Mouse (Mus musculus) heart, embryonic 16.5 days (tissue): ENCODE measurements at regions not wholly inside any gene's neighbourhood (a gene's known extent, or its start where the extent isn't known, plus 50 kb on each side); places are given as distances from the start of the nearest gene placed in this dataset.

ENCODE experiments used
- ATAC-seq: fragments of 200-750 bp; cut with Nextera tagmentation; replicated peaks from 2 replicates; pipeline ENCODE4 v1.8.0; 2017; ENCODE audit warnings: moderate number of reproducible peaks; ENCODE audit not compliant: insufficient read depth, low FRiP score; ENCODE audit errors: extremely low read depth
- H3K27ac ChIP-seq: fragments of 300-500 bp; sonication (generic); 2 replicates; pipeline ENCODE4 v1.5.1; 2014; ENCODE audit warnings: mild to moderate bottlenecking, low read length, control low read depth, moderate library complexity
- H3K27me3 ChIP-seq: fragments of 300-500 bp; sonication (generic); 2 replicates; pipeline ENCODE4 v1.6.1; 2014; ENCODE audit warnings: low read length, mixed read lengths; ENCODE audit not compliant: control insufficient read depth, insufficient read depth
- H3K36me3 ChIP-seq: fragments of 300-500 bp; sonication (generic); 2 replicates; pipeline ENCODE4 v1.6.1; 2014; ENCODE audit not compliant: control insufficient read depth, insufficient read depth
- H3K4me1 ChIP-seq: fragments of 300-500 bp; sonication (generic); 2 replicates; pipeline ENCODE4 v1.6.1; 2014; ENCODE audit warnings: low read length, mixed read lengths; ENCODE audit not compliant: control insufficient read depth, insufficient read depth
- H3K4me2 ChIP-seq: fragments of 300-500 bp; sonication (generic); 2 replicates; pipeline ENCODE4 v1.6.1; 2014; ENCODE audit warnings: low read depth, mild to moderate bottlenecking, control low read depth, low read length
- H3K4me3 ChIP-seq: fragments of 300-500 bp; sonication (generic); 2 replicates; pipeline ENCODE4 v1.5.1; 2014; ENCODE audit warnings: mild to moderate bottlenecking, control low read depth, low read length
- H3K9ac ChIP-seq: fragments of 300-500 bp; sonication (generic); 2 replicates; pipeline ENCODE4 v1.6.1; 2014; ENCODE audit warnings: low read length, control low read depth
- H3K9me3 ChIP-seq: fragments of 300-500 bp; sonication (generic); replicated peaks from 2 replicates; pipeline ENCODE4 v1.6.1; 2016; ENCODE audit warnings: low read length; ENCODE audit not compliant: control insufficient read depth
- WGBS: fragments of 180-500 bp; shearing (Covaris S2); extraction: QIAGEN DNeasy Blood & Tissue Kit; methylation state at CpG from one replicate; pipeline ENCODE4 v1.1.7; 2014; 5-methylcytosine and 5-hydroxymethylcytosine counted together

- 71% methylated on average over 18 of the region's 18 CpGs for WGBS
- no peaks in the 10 kb centered on the region for H3K9me3 ChIP-seq
Measured at GRCm38 (mm10) chr13:44535441-44535840, 193.8 kb upstream of the Jarid2 start.

GRCm38 (mm10) chr13:44538238-44538637 lies 191.0 kb upstream of the Jarid2 start:
- Histone ChIP-seq H3K27ac (no peak overlapping the region), H3K27me3 (no peaks in the 10 kb centered on the region), H3K4me3 (no peak overlapping the region), H3K36me3 (no peaks in the 10 kb centered on the region), H3K9ac (no peak overlapping the region), H3K9me3 (no peaks in the 10 kb centered on the region), H3K4me1 (no peaks in the 10 kb centered on the region), H3K4me2 (no peak overlapping the region)
- ATAC-seq: no peak
- WGBS: 90% methylated on average over 7 of the region's 7 CpGs

More at GRCm38 (mm10) chr13:44535441-44535840, 193.8 kb upstream of the Jarid2 start:
- Histone ChIP-seq H3K4me1 (no peaks in the 10 kb centered on the region), H3K9ac (no peak overlapping the region), H3K27me3 (no peaks in the 10 kb centered on the region), H3K36me3 (no peaks in the 10 kb centered on the region), H3K4me3 (no peak overlapping the region), H3K27ac (no peak overlapping the region), H3K4me2 (no peak overlapping the region)
- no peak for ATAC-seq

DNA sequence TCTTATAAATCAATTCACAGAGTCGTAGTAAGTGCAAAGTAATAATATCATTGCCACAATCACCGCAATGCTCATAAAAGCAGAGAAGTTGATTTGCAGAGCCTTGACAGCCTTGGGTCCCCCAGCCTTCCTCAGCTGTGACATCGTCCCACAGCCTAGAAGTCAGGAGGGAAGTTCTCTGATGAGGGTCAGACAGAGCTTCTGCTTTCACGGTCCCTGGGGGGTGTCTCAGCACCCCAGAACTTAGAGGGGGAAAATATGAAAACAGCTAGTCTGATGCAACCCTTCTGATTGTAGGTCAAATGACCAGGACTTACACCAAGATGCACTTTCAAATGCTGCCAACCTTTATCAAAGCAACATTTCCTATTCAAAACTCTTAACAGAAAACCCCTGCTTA lies 188.9 kb upstream of the Jarid2 start:
- ATAC-seq: no peak
- Histone ChIP-seq H3K36me3 (no peaks in the 10 kb centered on the region), H3K9me3 (no peaks in the 10 kb centered on the region), H3K4me3 (no peak overlapping the region), H3K9ac (no peak overlapping the region), H3K4me2 (no peak overlapping the region), H3K27ac (no peak overlapping the region), H3K27me3 (no peaks in the 10 kb centered on the region), H3K4me1 (peaks cover 11% of the 10 kb centered on the region)
- 82% methylated on average over 4 of the region's 4 CpGs for WGBS

DNA sequence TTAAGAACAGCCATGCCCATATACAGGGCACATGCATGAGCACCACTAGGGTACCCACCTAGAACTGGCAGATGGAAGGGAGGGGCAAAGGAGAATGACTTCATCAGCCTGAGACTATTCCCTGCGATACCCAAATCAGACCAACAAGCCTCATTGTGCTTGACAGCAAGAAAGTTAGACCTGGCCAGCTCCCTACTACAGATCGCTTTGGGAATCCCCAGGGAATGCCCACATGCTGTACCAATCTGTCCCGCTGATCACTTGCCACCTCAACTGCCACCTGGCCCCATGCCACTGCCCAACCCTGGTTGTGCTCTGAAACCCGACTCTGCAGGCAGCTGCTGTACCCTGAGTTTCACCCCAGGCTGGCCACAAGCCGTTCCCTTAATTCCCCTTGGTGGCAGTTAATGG lies 188.0 kb upstream of the Jarid2 start:
- H3K9me3 ChIP-seq: no peaks in the 10 kb centered on the region
- H3K4me2 ChIP-seq: no peak overlapping the region
- no peaks in the 10 kb centered on the region for H3K27me3 ChIP-seq
- 61% methylated on average over 5 of the region's 5 CpGs for WGBS
- no peak overlapping the region for H3K27ac ChIP-seq
- H3K4me3 ChIP-seq: no peak overlapping the region
- H3K36me3 ChIP-seq: no peaks in the 10 kb centered on the region
- H3K4me1 ChIP-seq: peaks cover 11% of the 10 kb centered on the region
- no peak for ATAC-seq
- no peak overlapping the region for H3K9ac ChIP-seq

GRCm38 (mm10) chr13:44544786-44545185 lies 184.5 kb upstream of the Jarid2 start:
- Histone ChIP-seq H3K4me1 (peaks cover 11% of the 10 kb centered on the region), H3K9ac (no peak overlapping the region), H3K27me3 (no peaks in the 10 kb centered on the region), H3K9me3 (no peaks in the 10 kb centered on the region), H3K4me3 (no peak overlapping the region), H3K27ac (peak overlapping the region; percentile 64), H3K4me2 (peak overlapping the region; percentile 37), H3K36me3 (no peaks in the 10 kb centered on the region)
- peak; percentile 52 for ATAC-seq
- 33% methylated on average over 9 of the region's 9 CpGs for whole genome bisulfite sequencing

- no peaks in the 10 kb centered on the region for H3K36me3 ChIP-seq
- no peak overlapping the region for H3K4me2 ChIP-seq
- H3K4me3 ChIP-seq: no peak overlapping the region
- no peaks in the 10 kb centered on the region for H3K9me3 ChIP-seq
- H3K9ac ChIP-seq: no peak overlapping the region
- ATAC-seq: no peak
- no peak overlapping the region for H3K27ac ChIP-seq
- H3K4me1 ChIP-seq: peaks cover 11% of the 10 kb centered on the region
- H3K27me3 ChIP-seq: no peaks in the 10 kb centered on the region
- 90% methylated on average over 2 of the region's 2 CpGs for WGBS
Measured at GRCm38 (mm10) chr13:44546289-44546688, 183.0 kb upstream of the Jarid2 start.

DNA sequence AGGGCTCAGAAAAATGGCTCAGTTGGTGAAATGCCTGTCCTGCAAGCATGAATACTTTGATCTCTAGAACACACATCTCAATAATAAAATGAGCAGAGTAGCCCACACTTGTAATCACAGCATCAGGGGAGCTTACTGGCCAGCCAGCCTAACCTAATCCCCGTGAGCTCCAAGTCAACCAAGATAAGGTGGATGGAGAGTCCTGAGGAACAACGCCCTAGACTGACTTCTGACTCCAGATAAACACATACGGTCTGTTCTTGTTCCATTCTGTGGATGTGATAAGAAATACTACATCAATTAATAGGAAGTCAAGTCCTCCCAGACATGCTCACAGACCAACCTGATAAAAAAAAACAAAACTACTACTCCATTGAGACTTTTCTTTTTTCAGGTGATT lies 180.4 kb upstream of the Jarid2 start:
- no peak for ATAC-seq
- no peak overlapping the region for H3K27ac ChIP-seq
- H3K4me1 ChIP-seq: peaks cover 11% of the 10 kb centered on the region
- H3K4me2 ChIP-seq: no peak overlapping the region
- H3K36me3 ChIP-seq: no peaks in the 10 kb centered on the region
- no peak overlapping the region for H3K4me3 ChIP-seq
- no peaks in the 10 kb centered on the region for H3K9me3 ChIP-seq
- H3K27me3 ChIP-seq: no peaks in the 10 kb centered on the region
- 43% methylated on average over 3 of the region's 3 CpGs for WGBS
- no peak overlapping the region for H3K9ac ChIP-seq

- Histone ChIP-seq H3K4me2 (no peak overlapping the region), H3K9ac (no peak overlapping the region), H3K27me3 (no peaks in the 10 kb centered on the region), H3K27ac (no peak overlapping the region), H3K4me1 (no peaks in the 10 kb centered on the region), H3K4me3 (no peak overlapping the region), H3K9me3 (no peaks in the 10 kb centered on the region), H3K36me3 (no peaks in the 10 kb centered on the region)
- WGBS: 33% methylated on average over 5 of the region's 5 CpGs
- ATAC-seq: no peak
Measured at GRCm38 (mm10) chr13:44553363-44553762, 175.9 kb upstream of the Jarid2 start.

DNA sequence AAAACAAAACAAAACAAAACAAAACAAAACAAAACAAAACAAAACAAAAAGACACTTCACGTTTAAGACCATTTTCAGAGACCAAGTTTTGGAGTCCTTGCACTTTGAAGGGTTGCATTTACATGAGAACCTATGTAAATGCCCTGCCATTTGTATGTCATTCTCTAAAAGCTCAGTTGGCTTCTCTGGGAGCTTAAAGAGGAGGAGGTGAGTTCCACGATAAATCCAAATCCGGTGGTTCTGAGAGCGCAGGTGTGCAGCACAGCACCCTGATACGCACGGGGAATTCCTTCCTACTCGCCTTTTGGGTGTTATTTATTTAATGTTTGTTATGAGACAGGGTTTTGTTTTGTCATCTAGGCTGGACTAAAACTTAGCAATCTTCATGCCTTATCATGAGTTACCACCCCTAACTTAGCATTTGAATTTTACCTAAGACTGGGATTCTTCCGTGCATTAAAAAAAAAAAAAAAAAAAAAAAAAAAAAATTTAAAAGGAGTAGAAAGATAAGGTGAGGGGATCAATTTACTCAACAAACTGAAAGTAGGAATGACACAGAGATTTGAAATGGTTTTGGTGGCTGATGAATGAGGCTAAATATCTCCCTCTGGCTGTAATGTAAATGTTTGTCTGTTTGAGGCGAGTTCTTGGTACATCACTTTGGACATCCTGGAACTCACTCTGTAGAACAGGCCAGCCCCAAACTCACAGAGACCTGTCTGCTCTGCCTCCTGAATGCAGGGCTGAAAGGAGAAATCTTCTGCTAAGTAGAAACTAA lies 174.4 kb upstream of the Jarid2 start:
- no peak overlapping the region for H3K27ac ChIP-seq
- WGBS: 82% methylated on average over 9 of the region's 9 CpGs
- no peaks in the 10 kb centered on the region for H3K4me1 ChIP-seq
- no peaks in the 10 kb centered on the region for H3K27me3 ChIP-seq
- H3K4me2 ChIP-seq: no peak overlapping the region
- no peak overlapping the region for H3K9ac ChIP-seq
- ATAC-seq: no peak
- no peak overlapping the region for H3K4me3 ChIP-seq
- no peaks in the 10 kb centered on the region for H3K9me3 ChIP-seq
- no peaks in the 10 kb centered on the region for H3K36me3 ChIP-seq
